Mouse (Mus musculus) forebrain, postnatal 0 days (tissue): ENCODE data around the gene Dennd4b. TPM values are rescaled to one million over a fixed set of nuclear protein-coding genes. Genes with fewer than 3 reads are reported as not detected.

Experiments
- ATAC-seq: fragments of 200-750 bp; cut with Nextera tagmentation; 2 replicates; pipeline ENCODE4 v1.8.0; 2017; ENCODE audit warnings: mild to moderate bottlenecking, moderate library complexity
- DNase-seq: peaks from one replicate; pipeline ENCODE4 v3.0.0-alpha.2; 2015
- H3K27ac ChIP-seq: fragments of 300-500 bp; sonication (generic); 2 replicates; pipeline ENCODE4 v1.5.1; 2014; ENCODE audit warnings: low read depth, mild to moderate bottlenecking, antibody characterized with exemption, low read length, moderate library complexity, mixed read lengths
- H3K27me3 ChIP-seq: fragments of 300-500 bp; sonication (generic); 2 replicates; pipeline ENCODE4 v1.6.1; 2014; ENCODE audit warnings: mild to moderate bottlenecking, low read length, mixed read lengths; ENCODE audit not compliant: insufficient read depth
- H3K36me3 ChIP-seq: fragments of 300-500 bp; sonication (generic); 2 replicates; pipeline ENCODE4 v1.6.1; 2014; ENCODE audit warnings: mild to moderate bottlenecking, moderate library complexity; ENCODE audit not compliant: insufficient read depth
- H3K4me1 ChIP-seq: fragments of 300-500 bp; sonication (generic); 2 replicates; pipeline ENCODE4 v1.6.1; 2014; ENCODE audit warnings: antibody characterized with exemption; ENCODE audit not compliant: insufficient read depth
- H3K4me2 ChIP-seq: fragments of 300-500 bp; sonication (generic); 2 replicates; pipeline ENCODE4 v1.6.1; 2014; ENCODE audit warnings: low read depth, mild to moderate bottlenecking, moderate library complexity
- H3K4me3 ChIP-seq: fragments of 300-500 bp; sonication (generic); 2 replicates; pipeline ENCODE4 v1.5.1; 2014; ENCODE audit warnings: low read depth, low read length, mixed read lengths
- H3K9ac ChIP-seq: fragments of 300-500 bp; sonication (generic); 2 replicates; pipeline ENCODE4 v1.6.1; 2014; ENCODE audit warnings: mild to moderate bottlenecking
- H3K9me3 ChIP-seq: fragments of 300-500 bp; sonication (generic); 2 replicates; pipeline ENCODE4 v1.6.1; 2016; ENCODE audit warnings: low read length
- CTCF ChIP-seq: sonication (generic); IDR thresholded peaks from 2 replicates; pipeline ENCODE4 v1.5.1; 2016; ENCODE audit warnings: antibody characterized with exemption, control low read depth, low read depth
- WGBS: fragments of 180-500 bp; shearing (Covaris S2); extraction: QIAGEN DNeasy Blood & Tissue Kit; methylation state at CpG from one replicate; pipeline ENCODE4 v1.1.7; 2014; 5-methylcytosine and 5-hydroxymethylcytosine counted together
- polyA plus RNA-seq: library from polyadenylated mRNA; unstranded; fragments of >200 nt; fragmentation: Nextera tagmentation; extraction: Ambion mirVana; gene quantifications from 2 replicates; pipeline ENCODE4 v1.2.1, GENCODE M21; 2015
- total RNA-seq: library from RNA; depleted of rRNA; stranded (reverse); fragments of >200 nt; gene quantifications from 2 replicates; pipeline ENCODE4 v1.2.3, GENCODE M21; 2014

Dennd4b gene
- total and polyA plus RNA-seq, 2 experiments from 2014 or later, result 5.1 to 29.8 TPM

DNA sequence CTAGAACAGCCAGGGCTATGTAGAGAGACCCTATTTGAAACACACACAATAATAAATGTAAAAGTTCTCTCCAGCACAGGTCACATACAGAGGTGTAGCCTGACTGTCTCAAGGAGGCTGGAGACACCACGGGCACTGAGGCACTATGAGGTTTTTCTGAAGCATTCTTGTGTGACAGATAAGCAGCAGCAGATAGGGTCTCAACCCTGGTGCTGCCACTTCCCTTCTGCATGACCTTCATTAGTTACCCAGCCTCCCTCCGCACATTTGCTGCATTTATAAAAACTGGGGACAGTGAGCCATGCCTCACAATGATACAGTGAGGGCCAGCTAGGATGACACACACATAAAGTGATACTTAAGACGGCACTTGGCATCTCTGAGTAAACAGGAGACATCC, 42.0 kb upstream of the Dennd4b start:
- Histone ChIP-seq H3K4me3 (no peak overlapping the region), H3K27me3 (no peaks in the 10 kb centered on the region), H3K4me2 (no peak overlapping the region), H3K9me3 (no peaks in the 10 kb centered on the region), H3K27ac (no peak overlapping the region), H3K4me1 (0 out of 2 replicates have a peak, but pooled peaks cover 5% of the 10 kb centered on the region), H3K9ac (no peak overlapping the region), H3K36me3 (no peaks in the 10 kb centered on the region)
- 90% methylated on average over 3 of the region's 3 CpGs for WGBS
- ATAC-seq, result no peak
- DNase-seq, result no peak
- no peak for TF ChIP-seq CTCF

DNA sequence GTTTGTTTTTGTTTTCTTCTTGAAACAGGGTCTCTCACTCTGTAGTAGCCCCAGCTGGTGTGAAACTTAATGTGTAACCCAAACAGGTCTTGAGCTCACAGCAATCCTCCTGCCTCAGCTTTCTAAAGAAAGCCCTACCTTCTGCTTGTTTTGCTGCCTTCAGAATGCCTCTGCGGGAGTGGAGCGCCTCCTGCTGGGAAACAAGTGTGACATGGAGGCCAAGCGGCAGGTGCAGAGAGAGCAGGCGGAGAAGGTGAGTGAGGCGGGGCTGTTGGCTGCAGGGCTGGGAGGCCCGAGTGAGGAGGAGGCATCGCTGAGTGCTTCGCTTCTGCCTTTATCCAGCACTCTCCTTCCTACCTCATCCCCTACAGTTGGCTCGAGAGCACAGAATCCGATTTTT, 40.7 kb upstream of the Dennd4b start:
- Histone ChIP-seq H3K27me3 (no peaks in the 10 kb centered on the region), H3K4me3 (no peak overlapping the region), H3K4me2 (no peak overlapping the region), H3K9ac (no peak overlapping the region), H3K9me3 (no peaks in the 10 kb centered on the region), H3K27ac (no peak overlapping the region), H3K4me1 (0 out of 2 replicates have a peak, but pooled peaks cover 5% of the 10 kb centered on the region), H3K36me3 (no peaks in the 10 kb centered on the region)
- TF ChIP-seq CTCF, result no peak
- ATAC-seq (no peak), DNase-seq (no peak)
- WGBS, result 88% methylated on average over 10 of the region's 10 CpGs

DNA sequence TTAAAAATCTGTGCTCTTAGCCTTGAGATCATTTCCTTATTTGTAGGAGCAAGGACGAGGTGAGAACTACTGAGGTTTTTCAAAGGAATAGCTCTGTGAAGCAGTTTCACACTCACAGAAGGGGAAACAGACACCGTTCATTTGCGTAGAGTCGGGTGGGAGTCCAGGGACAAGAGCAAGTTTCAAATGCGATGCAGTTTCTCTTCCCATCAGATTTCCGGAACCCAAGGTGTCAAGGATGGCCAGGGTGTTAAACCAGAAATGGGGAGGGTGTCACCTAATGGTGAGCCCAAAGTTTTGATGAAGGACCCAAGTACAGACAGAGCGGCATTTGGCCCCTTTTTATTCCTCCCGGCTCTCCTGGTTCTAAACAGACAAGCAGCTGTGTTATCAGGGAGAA, 33.9 kb upstream of the Dennd4b start:
- no peaks in the 10 kb centered on the region for H3K27me3 ChIP-seq
- ATAC-seq (0 out of 2 replicates have a peak, but pooled peaks have one; percentile 0), DNase-seq (no peak)
- WGBS, result 13% methylated on average over 8 of the region's 8 CpGs
- TF ChIP-seq CTCF, result no peak
- no peaks in the 10 kb centered on the region for H3K9me3 ChIP-seq
- H3K4me1 ChIP-seq, result peaks cover 13% of the 10 kb centered on the region
- 0 out of 2 replicates have a peak overlapping the region, but pooled peaks have one; percentile 33 for H3K9ac ChIP-seq
- peak overlapping the region; percentile 84 for H3K4me2 ChIP-seq
- H3K4me3 ChIP-seq, result peak overlapping the region; percentile 84
- H3K36me3 ChIP-seq, result peaks cover 18% of the 10 kb centered on the region
- peak overlapping the region; percentile 89 for H3K27ac ChIP-seq

DNA sequence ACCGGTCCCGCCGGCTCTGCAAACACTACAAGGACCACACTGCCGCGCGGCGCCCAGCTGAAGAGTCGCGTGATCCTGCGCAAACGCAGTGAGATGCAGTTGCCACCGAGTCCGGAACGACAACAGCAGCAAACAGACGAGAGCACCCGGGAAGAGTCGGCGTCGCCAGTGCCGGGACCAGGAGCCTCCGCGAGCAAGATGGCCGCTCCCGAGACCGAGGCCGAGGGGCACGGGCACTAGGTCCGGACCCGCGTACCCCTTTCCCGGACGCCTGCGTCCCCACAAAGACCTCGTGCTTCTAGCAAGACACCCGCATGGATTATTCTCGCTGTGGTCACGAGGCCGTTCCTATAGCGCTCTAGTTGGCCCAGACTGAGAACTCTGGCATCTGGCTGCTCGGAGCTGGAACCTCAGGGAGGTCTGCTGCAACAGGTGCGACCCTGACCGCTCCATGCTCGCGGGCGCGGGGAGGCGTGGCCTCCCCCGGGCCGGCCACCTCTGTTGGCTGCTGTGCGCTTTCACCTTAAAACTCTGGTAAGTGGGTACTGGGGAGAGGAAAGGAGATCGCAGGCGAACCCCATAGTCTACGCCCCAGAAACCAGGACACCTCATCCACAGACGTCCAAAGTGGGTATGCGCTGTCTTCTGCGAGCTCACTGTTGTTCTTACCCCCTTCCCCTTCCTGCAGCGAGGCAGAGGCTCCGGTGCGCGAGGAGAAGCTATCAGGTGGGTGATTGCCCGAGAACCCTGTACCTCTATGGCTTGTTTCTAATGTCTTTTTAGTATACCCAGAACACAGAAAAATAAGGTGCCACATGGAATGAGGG, 33.3 kb upstream of the Dennd4b start, which contains the start of gene Jtb:
Jtb (plus strand) TSS at position 91 of the 827 bp plus-strand sequence.
- H3K4me2 ChIP-seq, result peak within 1 kb of the TSS; percentile 84
- peak within 1 kb of the TSS; percentile 84 for H3K4me3 ChIP-seq
- H3K36me3 ChIP-seq, result peaks cover 18% of the 10 kb centered on the region
- ATAC-seq, result peak; percentile 100
- under 1% methylated on average over 61 of the region's 61 CpGs for WGBS
- peak; percentile 96 for DNase-seq
- no peaks in the 10 kb centered on the region for H3K9me3 ChIP-seq
- peak within 1 kb of the TSS; percentile 83 for H3K9ac ChIP-seq
- no peaks in the 10 kb centered on the region for H3K27me3 ChIP-seq
- TF ChIP-seq CTCF, result no peak; the same call in 1 of the 2 replicates
- peaks cover 13% of the 10 kb centered on the region for H3K4me1 ChIP-seq
- peak within 1 kb of the TSS; percentile 89 for H3K27ac ChIP-seq

DNA sequence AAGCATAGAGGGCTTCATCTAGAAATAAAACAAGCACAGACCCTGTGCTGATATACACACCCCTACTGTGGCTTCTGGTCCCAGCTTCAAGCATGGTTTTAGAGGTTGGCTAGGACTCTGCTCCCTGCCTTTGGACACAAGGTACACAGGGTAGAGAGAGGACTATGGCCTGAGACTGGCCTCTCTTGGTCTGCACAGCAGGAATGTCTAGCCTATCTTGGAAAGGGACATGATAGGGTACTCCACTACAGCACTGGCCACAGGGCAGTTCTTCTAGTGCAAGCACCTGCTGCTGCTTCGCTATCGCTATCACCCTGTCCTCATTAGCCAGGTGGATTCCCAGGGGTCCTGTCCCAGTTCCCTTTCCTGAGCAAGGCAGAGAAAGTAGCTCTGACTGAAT, 23.7 kb upstream of the Dennd4b start:
- Histone ChIP-seq H3K4me1 (0 out of 2 replicates have a peak, but pooled peaks cover 3% of the 10 kb centered on the region), H3K27me3 (no peaks in the 10 kb centered on the region), H3K4me3 (no peak overlapping the region), H3K9me3 (no peaks in the 10 kb centered on the region), H3K27ac (no peak overlapping the region), H3K36me3 (no peaks in the 10 kb centered on the region), H3K4me2 (no peak overlapping the region), H3K9ac (no peak overlapping the region)
- no peak for TF ChIP-seq CTCF
- WGBS, result 92% methylated on average over 2 of the region's 2 CpGs
- ATAC-seq, result no peak
- DNase-seq, result no peak

DNA sequence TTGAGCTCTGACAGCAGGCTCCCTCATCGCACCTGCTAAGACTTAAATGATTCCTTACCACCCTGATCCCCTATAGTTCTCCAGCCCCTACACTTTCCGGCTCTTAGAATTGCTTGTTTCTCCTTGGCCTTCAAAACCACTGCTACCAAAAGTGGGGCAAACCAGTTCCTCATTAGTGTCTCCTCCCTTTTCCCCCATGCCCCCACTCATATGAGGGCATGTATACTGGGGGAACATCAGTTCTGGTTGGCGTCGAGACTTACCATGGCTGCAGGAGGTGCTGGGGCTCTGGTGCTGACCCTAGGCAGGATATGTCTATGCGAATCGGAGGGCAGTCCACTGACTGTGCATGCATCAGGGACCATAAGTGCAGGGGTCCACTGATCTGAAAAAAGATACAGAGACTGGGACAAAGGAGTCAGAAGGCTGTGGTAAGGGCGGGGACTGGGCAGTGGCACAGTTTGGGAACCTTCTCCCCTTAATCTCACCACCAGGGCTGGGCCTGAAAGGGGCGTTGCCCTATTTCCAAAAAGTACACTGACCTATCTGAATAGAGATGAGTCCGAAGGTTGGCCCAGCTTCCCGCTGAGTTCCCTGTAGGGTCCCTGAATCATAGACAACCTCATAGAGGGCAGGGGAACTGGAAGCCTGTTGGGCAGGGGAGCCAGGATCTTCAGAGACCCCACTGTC, 23.2 kb upstream of the Dennd4b start:
- H3K27me3 ChIP-seq, result no peaks in the 10 kb centered on the region
- no peak overlapping the region for H3K9ac ChIP-seq
- no peak for ATAC-seq
- no peaks in the 10 kb centered on the region for H3K36me3 ChIP-seq
- 0 out of 2 replicates have a peak, but pooled peaks cover 3% of the 10 kb centered on the region for H3K4me1 ChIP-seq
- H3K9me3 ChIP-seq, result no peaks in the 10 kb centered on the region
- DNase-seq, result no peak
- H3K27ac ChIP-seq, result no peak overlapping the region
- WGBS, result 89% methylated on average over 10 of the region's 10 CpGs
- no peak overlapping the region for H3K4me2 ChIP-seq
- TF ChIP-seq CTCF, result no peak
- H3K4me3 ChIP-seq, result no peak overlapping the region
